Mouse (Mus musculus) heart, adult 2 months (tissue): ENCODE data around the gene Sh3glb1.
"Not testable (repeated sequence)": the region's sequence is repeated elsewhere in the genome, so short reads cannot be mapped to it uniquely, and the experiment has no call there.

Source experiments
- CTCF ChIP-seq: fragments of 200-600 bp; IDR thresholded peaks from 2 replicates; pipeline ENCODE4 v1.8.1; 2022; ENCODE audit warnings: antibody characterized with exemption, mild to moderate bottlenecking, moderate library complexity
- POLR2A ChIP-seq: fragments of 200-500 bp; IDR thresholded peaks from 2 replicates; pipeline ENCODE4 v1.6.1; 2011; ENCODE audit warnings: mild to moderate bottlenecking, low read depth, low read length, control low read depth; ENCODE audit not compliant: insufficient read depth

GRCm38 (mm10) chr3:144749062-144749963 lies 29.2 kb upstream of the Sh3glb1 start:
- not testable (repeated sequence) for TF ChIP-seq POLR2A, CTCF
